Mouse (Mus musculus) adrenal gland, adult 8-10 months (tissue): ENCODE results near the gene Zfhx3. TPM values are rescaled to one million over a fixed set of nuclear protein-coding genes. Genes with fewer than 3 reads are reported as not detected.

ENCODE experiments used
- DNase-seq: peaks from one replicate; pipeline ENCODE4 v3.0.0; 2022
- total RNA-seq, 4 experiments: library from RNA; stranded (reverse); gene quantifications; 2 replicates each; pipeline ENCODE4 v1.2.4; 2022

Zfhx3 gene
- total RNA-seq, 4 experiments from 2014 or later: 40.3 to 85.2 (median 55.1) TPM

- no peak for DNase-seq
These were observed 525.0 kb downstream of the Zfhx3 start for GRCm38 (mm10) chr8:108467172-108468035.

GRCm38 (mm10) chr8:108470269-108470668 is 527.8 kb downstream of the Zfhx3 start:
- no peak for DNase-seq

GRCm38 (mm10) chr8:108474556-108474955 is 532.1 kb downstream of the Zfhx3 start:
- DNase-seq: no peak

- DNase-seq: no peak
These were observed 535.7 kb downstream of the Zfhx3 start for GRCm38 (mm10) chr8:108478131-108478530.

- no peak for DNase-seq
These were observed 537.7 kb downstream of the Zfhx3 start for GRCm38 (mm10) chr8:108480141-108480540.

- DNase-seq: no peak
These were observed 538.8 kb downstream of the Zfhx3 start for GRCm38 (mm10) chr8:108481167-108481815.

GRCm38 (mm10) chr8:108496101-108496500 is 553.7 kb downstream of the Zfhx3 start:
- no peak for DNase-seq

GRCm38 (mm10) chr8:108506779-108507178 is 564.3 kb downstream of the Zfhx3 start:
- no peak for DNase-seq

GRCm38 (mm10) chr8:108507769-108508168 is 565.3 kb downstream of the Zfhx3 start:
- no peak for DNase-seq

- DNase-seq: no peak
These were observed 568.3 kb downstream of the Zfhx3 start for GRCm38 (mm10) chr8:108510641-108511325.

- DNase-seq: no peak
These were observed 575.7 kb downstream of the Zfhx3 start for GRCm38 (mm10) chr8:108518116-108518515.

GRCm38 (mm10) chr8:108522050-108522449 is 579.6 kb downstream of the Zfhx3 start:
- no peak for DNase-seq

GRCm38 (mm10) chr8:108529421-108529820 is 587.0 kb downstream of the Zfhx3 start:
- no peak for DNase-seq

- no peak for DNase-seq
These were observed 592.9 kb downstream of the Zfhx3 start for GRCm38 (mm10) chr8:108535121-108535876.

GRCm38 (mm10) chr8:108536186-108536585 is 593.7 kb downstream of the Zfhx3 start:
- no peak for DNase-seq

- no peak for DNase-seq
These were observed 594.5 kb downstream of the Zfhx3 start for GRCm38 (mm10) chr8:108536911-108537351.

GRCm38 (mm10) chr8:108537686-108538551 is 595.5 kb downstream of the Zfhx3 start:
- DNase-seq: no peak

GRCm38 (mm10) chr8:108538929-108539555 is 596.6 kb downstream of the Zfhx3 start:
- no peak for DNase-seq

- DNase-seq: no peak
These were observed 610.1 kb downstream of the Zfhx3 start for GRCm38 (mm10) chr8:108552518-108552917.

- DNase-seq: no peak
These were observed 611.5 kb downstream of the Zfhx3 start for GRCm38 (mm10) chr8:108553808-108554577.
